Mouse (Mus musculus): ENCODE data around the gene Bard1. TPM values are rescaled to one million over a fixed set of nuclear protein-coding genes. Genes with fewer than 3 reads are reported as not detected.
A peak's percentile ranks its signal among the peaks of the same experiment; 100 is the strongest.

Gene Bard1
- polyA plus RNA-seq (2015; fragmentation: Nextera tagmentation; extraction: Ambion mirVana) = 2.0 and 2.5 TPM in 2 replicates

DNA sequence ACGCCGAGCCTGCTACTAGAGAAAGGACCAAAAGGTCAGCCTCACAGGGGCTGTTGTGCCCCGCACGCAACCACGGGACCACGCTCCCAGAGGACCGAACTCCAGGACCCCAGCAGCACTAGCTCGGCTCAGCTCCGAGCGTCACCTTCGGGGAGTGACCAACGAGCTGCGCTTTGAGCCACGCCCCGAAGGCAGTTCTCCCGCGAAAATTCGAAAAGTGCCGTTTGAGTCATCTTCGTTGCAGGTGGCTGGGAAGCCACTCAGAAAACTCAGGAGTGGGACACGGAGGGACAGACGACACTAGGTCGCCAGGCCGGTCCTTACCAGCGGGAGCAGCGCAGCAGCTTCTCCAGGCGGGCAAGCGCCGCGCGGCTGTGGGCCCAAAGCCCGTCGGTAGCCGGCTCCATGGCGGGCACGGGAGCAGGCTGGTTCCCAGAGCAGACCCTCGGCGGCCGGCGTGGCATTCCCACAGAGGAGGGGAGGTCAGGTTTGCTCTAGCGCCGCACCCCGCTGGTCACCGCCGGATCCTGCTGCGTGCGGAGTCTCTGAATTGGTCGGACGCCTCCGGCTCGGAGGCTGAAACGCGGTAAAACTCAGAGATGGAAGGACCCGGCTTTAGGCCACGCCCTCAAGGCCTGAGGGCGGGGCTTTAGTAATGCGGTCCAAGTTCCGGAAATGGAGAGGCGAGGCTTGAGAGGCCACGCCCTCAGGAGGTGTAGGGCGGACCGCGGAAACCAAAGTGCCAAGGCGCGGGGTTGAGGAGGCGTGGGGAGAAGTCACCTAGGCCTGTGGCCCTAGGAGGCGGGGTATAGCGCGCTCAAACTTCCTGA, at the start of gene Bard1:
Bard1 (minus strand) TSS at position 803 of the 830 bp plus-strand sequence.
- H3K4me1 ChIP-seq (replicated peaks) = peaks cover 56% of the 10 kb centered on the region
- H3K4me3 ChIP-seq (replicated peaks) = peak within 1 kb of the TSS; percentile 99
- H3K27ac ChIP-seq (replicated peaks) = peak within 1 kb of the TSS; percentile 92
- peak within 1 kb of the TSS; percentile 73 for H3K4me2 ChIP-seq
- no peaks in the 10 kb centered on the region for H3K9me3 ChIP-seq (replicated peaks)
- H3K36me3 ChIP-seq (replicated peaks) = peaks cover 5% of the 10 kb centered on the region; the same call in 1 of the 2 replicates
- peak within 1 kb of the TSS; percentile 92 for H3K9ac ChIP-seq
- WGBS (ENCODE audit: insufficient replicate concordance) = under 1% methylated on average over 69 of the region's 69 CpGs
- peak; percentile 97 for ATAC-seq (ENCODE audit: insufficient read depth)
- H3K27me3 ChIP-seq = no peaks in the 10 kb centered on the region

- Histone ChIP-seq H3K4me2 (no peak overlapping the region), H3K9ac (no peak overlapping the region), H3K9me3 (replicated peaks) (no peaks in the 10 kb centered on the region), H3K27me3 (no peaks in the 10 kb centered on the region), H3K4me1 (replicated peaks) (no peaks in the 10 kb centered on the region), H3K4me3 (replicated peaks) (no peak overlapping the region), H3K36me3 (replicated peaks) (no peaks in the 10 kb centered on the region), H3K27ac (replicated peaks) (no peak overlapping the region)
- no peak for ATAC-seq (ENCODE audit: insufficient read depth)
- WGBS (ENCODE audit: insufficient replicate concordance) = 68% methylated on average over 4 of the region's 4 CpGs
Observed at GRCm38 (mm10) chr1:71127171-71127570, 24.2 kb upstream of the Bard1 start.

DNA sequence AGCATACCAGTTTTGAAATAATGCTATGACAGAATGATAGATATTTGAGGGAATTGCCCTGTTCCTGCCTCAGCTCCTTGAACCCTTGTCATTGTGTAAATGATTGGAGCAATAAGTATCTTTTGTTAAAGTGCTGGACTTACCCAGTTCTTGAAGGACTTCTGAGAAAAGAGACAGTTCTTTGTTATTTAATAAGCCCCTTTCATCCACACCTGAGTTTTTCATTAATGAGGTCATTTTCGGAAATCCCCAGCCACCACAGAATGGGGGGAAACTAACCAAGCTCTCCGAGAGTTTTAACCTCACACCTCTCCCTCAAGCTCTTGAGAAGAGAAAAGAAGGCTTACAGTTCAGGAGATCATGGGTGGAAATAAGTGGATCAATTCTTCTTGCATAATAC, 15.6 kb upstream of the Bard1 start:
- Histone ChIP-seq H3K4me2 (no peak overlapping the region), H3K4me1 (replicated peaks) (no peaks in the 10 kb centered on the region), H3K4me3 (replicated peaks) (no peak overlapping the region), H3K9ac (no peak overlapping the region), H3K9me3 (replicated peaks) (no peaks in the 10 kb centered on the region), H3K36me3 (replicated peaks) (no peaks in the 10 kb centered on the region), H3K27me3 (no peaks in the 10 kb centered on the region), H3K27ac (replicated peaks) (no peak overlapping the region)
- no peak for ATAC-seq (ENCODE audit: insufficient read depth)
- WGBS (ENCODE audit: insufficient replicate concordance) = 67% methylated on average over 2 of the region's 2 CpGs

DNA sequence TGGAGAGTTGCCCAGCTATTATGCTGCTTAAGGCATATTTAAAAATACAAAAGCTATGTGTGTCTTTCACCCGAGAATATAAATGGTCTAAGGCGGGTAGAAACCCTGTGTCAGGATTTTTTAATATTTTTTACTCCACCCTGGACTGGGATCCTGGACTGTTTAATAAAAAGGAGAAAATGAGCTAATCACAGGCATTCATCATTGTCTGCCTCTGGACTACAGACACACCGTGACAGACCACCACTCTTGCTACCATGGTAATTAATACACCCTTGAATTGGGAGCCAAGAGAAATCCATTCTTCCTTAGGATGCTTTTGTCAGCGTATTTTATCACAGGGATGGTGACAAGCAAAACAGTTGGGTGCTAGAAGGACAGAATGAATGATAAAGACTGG, 14.3 kb upstream of the Bard1 start:
- Histone ChIP-seq H3K4me1 (replicated peaks) (no peaks in the 10 kb centered on the region), H3K36me3 (replicated peaks) (no peaks in the 10 kb centered on the region), H3K4me3 (replicated peaks) (no peak overlapping the region), H3K27me3 (no peaks in the 10 kb centered on the region), H3K27ac (replicated peaks) (no peak overlapping the region), H3K9me3 (replicated peaks) (no peaks in the 10 kb centered on the region), H3K9ac (no peak overlapping the region), H3K4me2 (no peak overlapping the region)
- WGBS (ENCODE audit: insufficient replicate concordance) = 57% methylated on average over 4 of the region's 4 CpGs
- no peak for ATAC-seq (ENCODE audit: insufficient read depth)

DNA sequence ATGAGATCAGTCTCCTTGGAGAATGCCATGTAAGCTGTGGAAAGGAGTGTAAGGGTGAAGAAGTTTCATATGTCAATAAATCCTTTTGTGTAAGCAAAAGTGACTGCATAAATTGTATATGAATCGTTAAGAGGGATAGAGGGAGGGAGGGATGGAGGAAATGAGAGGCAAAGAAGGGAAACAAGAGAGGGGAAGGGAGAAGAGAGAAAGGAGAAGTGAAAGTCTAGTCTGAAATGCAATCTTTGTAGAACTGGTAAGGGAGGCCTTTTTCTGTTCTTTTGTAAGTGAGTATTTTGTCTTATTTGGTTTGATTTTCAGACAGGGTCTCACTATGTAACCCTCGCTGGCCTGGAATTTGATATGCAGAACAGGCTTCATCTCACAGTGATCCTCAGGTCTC, 12.8 kb upstream of the Bard1 start:
- ATAC-seq (ENCODE audit: insufficient read depth) = no peak
- Histone ChIP-seq H3K9ac (no peak overlapping the region), H3K4me2 (no peak overlapping the region), H3K27ac (replicated peaks) (no peak overlapping the region), H3K4me1 (replicated peaks) (no peaks in the 10 kb centered on the region), H3K27me3 (no peaks in the 10 kb centered on the region), H3K36me3 (replicated peaks) (no peaks in the 10 kb centered on the region), H3K4me3 (replicated peaks) (no peak overlapping the region), H3K9me3 (replicated peaks) (no peaks in the 10 kb centered on the region)
- WGBS (ENCODE audit: insufficient replicate concordance) = 51% methylated on average over 2 of the region's 2 CpGs

DNA sequence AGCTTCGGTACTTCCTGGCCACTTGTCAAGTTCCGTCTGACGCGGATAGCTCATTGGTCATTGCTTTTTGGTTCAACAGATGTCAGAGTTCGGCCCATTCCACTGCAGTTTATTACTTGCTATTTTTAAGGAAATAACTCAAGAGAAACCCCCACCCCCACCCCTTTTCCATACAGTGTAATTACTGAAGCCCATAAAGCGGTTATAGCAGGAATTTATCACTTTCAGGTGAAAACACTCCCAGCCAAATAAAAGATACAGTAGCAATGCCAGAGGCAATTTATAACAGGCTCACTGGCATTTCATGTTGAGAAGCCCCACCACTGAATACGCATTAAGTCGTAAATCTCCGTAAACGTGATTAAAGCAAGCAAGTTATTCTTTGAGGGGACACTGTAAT, 6.9 kb upstream of the Bard1 start:
- no peaks in the 10 kb centered on the region for H3K9me3 ChIP-seq (replicated peaks)
- no peak for ATAC-seq (ENCODE audit: insufficient read depth)
- WGBS (ENCODE audit: insufficient replicate concordance) = 75% methylated on average over 10 of the region's 10 CpGs
- no peak overlapping the region for H3K4me3 ChIP-seq (replicated peaks)
- no peaks in the 10 kb centered on the region for H3K36me3 ChIP-seq (replicated peaks)
- no peak overlapping the region for H3K4me2 ChIP-seq
- H3K27me3 ChIP-seq = no peaks in the 10 kb centered on the region
- no peak overlapping the region for H3K27ac ChIP-seq (replicated peaks)
- no peak overlapping the region for H3K9ac ChIP-seq
- H3K4me1 ChIP-seq (replicated peaks) = peaks cover 13% of the 10 kb centered on the region

- Histone ChIP-seq H3K9ac (no peak overlapping the region), H3K9me3 (replicated peaks) (no peaks in the 10 kb centered on the region), H3K4me1 (replicated peaks) (peaks cover 27% of the 10 kb centered on the region), H3K27me3 (no peaks in the 10 kb centered on the region), H3K4me3 (replicated peaks) (no peak overlapping the region), H3K36me3 (replicated peaks) (no peaks in the 10 kb centered on the region), H3K4me2 (peak overlapping the region; percentile 30), H3K27ac (replicated peaks) (0 out of 2 replicates have a peak overlapping the region, but pooled peaks have one; percentile 57)
- WGBS (ENCODE audit: insufficient replicate concordance) = 75% methylated on average over 6 of the region's 6 CpGs
- ATAC-seq (ENCODE audit: insufficient read depth) = no peak
Observed at GRCm38 (mm10) chr1:71106127-71106526, 3.2 kb upstream of the Bard1 start.

GRCm38 (mm10) chr1:71105724-71106123, 2.8 kb upstream of the Bard1 start:
- no peaks in the 10 kb centered on the region for H3K36me3 ChIP-seq (replicated peaks)
- no peak overlapping the region for H3K4me3 ChIP-seq (replicated peaks)
- peak overlapping the region; percentile 57; the same call in 1 of the 2 replicates for H3K27ac ChIP-seq (replicated peaks)
- H3K27me3 ChIP-seq = no peaks in the 10 kb centered on the region
- no peak overlapping the region for H3K9ac ChIP-seq
- WGBS (ENCODE audit: insufficient replicate concordance) = 29% methylated on average over 8 of the region's 8 CpGs
- ATAC-seq (ENCODE audit: insufficient read depth) = no peak
- H3K4me2 ChIP-seq = peak overlapping the region; percentile 30
- peaks cover 30% of the 10 kb centered on the region for H3K4me1 ChIP-seq (replicated peaks)
- no peaks in the 10 kb centered on the region for H3K9me3 ChIP-seq (replicated peaks)

GRCm38 (mm10) chr1:71103174-71103864, 373 bp upstream of the Bard1 start:
- Histone ChIP-seq H3K27ac (replicated peaks) (peak overlapping the region; percentile 92), H3K36me3 (replicated peaks) (peaks cover 5% of the 10 kb centered on the region; the same call in 1 of the 2 replicates), H3K4me3 (replicated peaks) (peak overlapping the region; percentile 99), H3K4me2 (peak overlapping the region; percentile 73), H3K27me3 (no peaks in the 10 kb centered on the region), H3K9ac (peak overlapping the region; percentile 26), H3K4me1 (replicated peaks) (peaks cover 52% of the 10 kb centered on the region), H3K9me3 (replicated peaks) (no peaks in the 10 kb centered on the region)
- ATAC-seq (ENCODE audit: insufficient read depth) = peak; percentile 59
- WGBS (ENCODE audit: insufficient replicate concordance) = 11% methylated on average over 18 of the region's 18 CpGs

GRCm38 (mm10) chr1:71101369-71101970, 1.5 kb downstream of the Bard1 start:
- Histone ChIP-seq H3K27me3 (no peaks in the 10 kb centered on the region), H3K4me2 (peak overlapping the region; percentile 73), H3K36me3 (replicated peaks) (peaks cover 5% of the 10 kb centered on the region; the same call in 1 of the 2 replicates), H3K4me3 (replicated peaks) (peak overlapping the region; percentile 99), H3K9me3 (replicated peaks) (no peaks in the 10 kb centered on the region), H3K27ac (replicated peaks) (peak overlapping the region; percentile 72), H3K4me1 (replicated peaks) (peaks cover 66% of the 10 kb centered on the region), H3K9ac (peak overlapping the region; percentile 54)
- WGBS (ENCODE audit: insufficient replicate concordance) = 14% methylated on average over 11 of the region's 11 CpGs
- ATAC-seq (ENCODE audit: insufficient read depth) = no peak

Data from liver, embryonic 15.5 days (tissue).